Mouse (Mus musculus) kidney, adult 2 months (tissue): ENCODE data around the gene R3hdm4.

Source experiments
- CTCF ChIP-seq: fragments of 200-500 bp; conservative IDR thresholded peaks from 2 replicates; pipeline ENCODE4 v1.5.1; 2011; ENCODE audit warnings: low read depth, mild to moderate bottlenecking, control low read depth, low read length, moderate library complexity, mixed read lengths; ENCODE audit not compliant: insufficient read depth, insufficient read length
- POLR2A ChIP-seq: fragments of 200-500 bp; IDR thresholded peaks from one replicate; pipeline ENCODE4 v1.6.1; 2011; ENCODE audit warnings: low read depth, low read length, control low read depth

GRCm38 (mm10) chr10:79966886-79967400, 45.9 kb upstream of the R3hdm4 start:
- TF ChIP-seq CTCF = no peak
- TF ChIP-seq POLR2A = no peak
